In the genomic region with DNA sequence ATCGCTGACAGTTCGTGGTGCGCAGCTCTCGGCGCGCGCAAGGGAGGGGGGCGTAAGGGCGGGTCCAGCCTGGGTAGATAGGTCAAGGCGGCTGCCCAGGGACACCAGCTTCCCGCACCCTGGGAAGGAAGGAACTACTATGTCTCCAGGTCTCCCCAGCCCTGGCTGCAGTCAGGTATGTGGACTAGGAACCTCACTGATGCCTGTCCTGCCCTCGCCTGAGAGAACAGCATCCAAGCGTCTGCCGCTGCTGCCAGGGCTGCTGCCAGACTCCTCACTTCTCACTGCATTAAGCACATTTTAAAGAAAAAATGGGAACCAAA, we compare ENCODE assay signal across 8 mouse cellular contexts.
DNase-seq lines count a peak whose midpoint lies in the region; ATAC-seq and TF ChIP-seq lines count a peak whose summit lies in the region.

No protein-coding gene starts in this region.

- peak overlapping the region; percentile 83 for H3K4me2 ChIP-seq in heart, postnatal 0 days (ENCODE audit: low read depth, low read length)
- H3K4me2 ChIP-seq in forebrain, embryonic 15.5 days (replicated peaks) = peak overlapping the region; percentile 73
- H3K4me2 ChIP-seq in liver, embryonic 11.5 days = peak overlapping the region; percentile 63
- H3K4me2 ChIP-seq in stomach, embryonic 15.5 days = peak overlapping the region; percentile 83

- no peak for DNase-seq in heart, postnatal 0 days (ENCODE audit: low spot score)
- DNase-seq in heart, postnatal 36 days = no peak
- DNase-seq in cerebellum, postnatal 36 days = peak; percentile 6 to 11
- no peak for DNase-seq in liver, embryonic 11.5 days (ENCODE audit: low spot score)
- no peak for DNase-seq in layer of hippocampus, adult 9-11 months
- DNase-seq in adipocyte (ENCODE audit: low spot score) = no peak

- peaks cover 8% of the 10 kb centered on the region for H3K27me3 ChIP-seq in heart, postnatal 0 days (ENCODE audit: control insufficient read depth, insufficient read depth, low read length)
- no peaks in the 10 kb centered on the region for H3K27me3 ChIP-seq in forebrain, embryonic 15.5 days
- peaks cover 13% of the 10 kb centered on the region; the same call in 1 of the 2 replicates for H3K27me3 ChIP-seq in liver, embryonic 11.5 days (replicated peaks; ENCODE audit: control insufficient read depth, insufficient read depth, low read length)
- H3K27me3 ChIP-seq in stomach, embryonic 15.5 days (replicated peaks) = no peaks in the 10 kb centered on the region

- no peak overlapping the region for H3K27ac ChIP-seq in heart, postnatal 0 days (ENCODE audit: low read depth)
- H3K27ac ChIP-seq in forebrain, embryonic 15.5 days (replicated peaks) = peak overlapping the region; percentile 55
- no peak overlapping the region for H3K27ac ChIP-seq in liver, embryonic 11.5 days (ENCODE audit: low read depth, low read length)
- no peak overlapping the region for H3K27ac ChIP-seq in stomach, embryonic 15.5 days

- no peak for ATAC-seq in heart, postnatal 0 days (ENCODE audit: insufficient read depth, low read depth)
- peak; percentile 87 for ATAC-seq in forebrain, embryonic 15.5 days (replicated peaks)
- peak; percentile 67; the same call in 1 of the 2 replicates for ATAC-seq in liver, embryonic 11.5 days (replicated peaks; ENCODE audit: low FRiP score)
- ATAC-seq in stomach, embryonic 15.5 days (ENCODE audit: insufficient read depth, low FRiP score, low read depth) = peak; percentile 47; the same call in 1 of the 2 replicates

- peak overlapping the region; percentile 57 for H3K4me3 ChIP-seq in heart, postnatal 0 days (ENCODE audit: low read depth, low read length)
- H3K4me3 ChIP-seq in forebrain, embryonic 15.5 days = peak overlapping the region; percentile 52
- H3K4me3 ChIP-seq in liver, embryonic 11.5 days (ENCODE audit: low read depth, low read length) = peak overlapping the region; percentile 44
- H3K4me3 ChIP-seq in stomach, embryonic 15.5 days (replicated peaks) = peak overlapping the region; percentile 48

- no peak for TF ChIP-seq EP300 in heart, postnatal 0 days (IDR thresholded peaks at IDR 0.05; ENCODE audit: low read depth)

- intact Hi-C loops in heart, postnatal 36 days (cut with DNase I) = no loop called here

- no peaks in the 10 kb centered on the region for H3K36me3 ChIP-seq in heart, postnatal 0 days (replicated peaks; ENCODE audit: control insufficient read depth, insufficient read depth, low read length)
- no peaks in the 10 kb centered on the region for H3K36me3 ChIP-seq in forebrain, embryonic 15.5 days
- H3K36me3 ChIP-seq in liver, embryonic 11.5 days (ENCODE audit: control insufficient read depth, insufficient read depth, low read length) = no peaks in the 10 kb centered on the region
- no peaks in the 10 kb centered on the region for H3K36me3 ChIP-seq in stomach, embryonic 15.5 days

- peak overlapping the region; percentile 15; the same call in 1 of the 2 replicates for H3K9ac ChIP-seq in heart, postnatal 0 days (replicated peaks; ENCODE audit: low read depth, low read length)
- peak overlapping the region; percentile 50 for H3K9ac ChIP-seq in forebrain, embryonic 15.5 days (replicated peaks)
- no peak overlapping the region for H3K9ac ChIP-seq in liver, embryonic 11.5 days (ENCODE audit: low read depth, low read length)
- no peak overlapping the region for H3K9ac ChIP-seq in stomach, embryonic 15.5 days

- no peaks in the 10 kb centered on the region for H3K9me3 ChIP-seq in heart, postnatal 0 days (replicated peaks; ENCODE audit: control insufficient read depth, low read length)
- H3K9me3 ChIP-seq in forebrain, embryonic 15.5 days = no peaks in the 10 kb centered on the region
- no peaks in the 10 kb centered on the region for H3K9me3 ChIP-seq in liver, embryonic 11.5 days (ENCODE audit: control insufficient read depth, low read length)
- no peaks in the 10 kb centered on the region for H3K9me3 ChIP-seq in stomach, embryonic 15.5 days

- TF ChIP-seq CTCF in heart, postnatal 0 days (IDR thresholded peaks at IDR 0.05; ENCODE audit: low read depth) = no peak

- H3K4me1 ChIP-seq in heart, postnatal 0 days (ENCODE audit: control insufficient read depth, insufficient read depth) = no peaks in the 10 kb centered on the region
- peaks cover 2% of the 10 kb centered on the region; the same call in 1 of the 2 replicates for H3K4me1 ChIP-seq in forebrain, embryonic 15.5 days
- H3K4me1 ChIP-seq in liver, embryonic 11.5 days (replicated peaks; ENCODE audit: control insufficient read depth, insufficient read depth, low read length) = no peaks in the 10 kb centered on the region
- H3K4me1 ChIP-seq in stomach, embryonic 15.5 days = no peaks in the 10 kb centered on the region

- WGBS in heart, postnatal 0 days = 1% methylated on average over 14 of the region's 14 CpGs
- 0% methylated on average over 14 of the region's 14 CpGs for WGBS in forebrain, embryonic 15.5 days
- 3% methylated on average over 14 of the region's 14 CpGs for WGBS in liver, embryonic 11.5 days
- 3% methylated on average over 14 of the region's 14 CpGs for WGBS in stomach, embryonic 15.5 days

Comparison
In these comparisons a context has a peak if more than half of its experiments do, and no peak if none do; other contexts are left out.
1. DNase-seq: peak in cerebellum, postnatal 36 days (2 of 2); none in heart, postnatal 0 days (single experiment), heart, postnatal 36 days (0 of 2), liver, embryonic 11.5 days (single experiment), layer of hippocampus, adult 9-11 months (single experiment) and adipocyte (single experiment).
2. H3K9ac ChIP-seq: peak in heart, postnatal 0 days (single experiment) and forebrain, embryonic 15.5 days (single experiment); none in liver, embryonic 11.5 days (single experiment) and stomach, embryonic 15.5 days (single experiment).
3. Peak in every context shown above with its lines, with median percentiles within 50 percentile points of each other: H3K4me2 ChIP-seq and H3K4me3 ChIP-seq.